Mouse (Mus musculus): Measurements from ENCODE around the gene D5Ertd579e.

Gene D5Ertd579e

GRCm38 (mm10) chr5:36695461-36696231 is at the start of gene D5Ertd579e:
Gene D5Ertd579e (minus strand): TSS chr5:36696024.
- peak; percentile 85 for ATAC-seq (ENCODE audit: low TSS enrichment)

GRCm38 (mm10) chr5:36742126-36742848 is 46.5 kb upstream of the D5Ertd579e start:
- ATAC-seq (ENCODE audit: low TSS enrichment), result peak; percentile 39; the same call in 1 of the 2 replicates

DNA sequence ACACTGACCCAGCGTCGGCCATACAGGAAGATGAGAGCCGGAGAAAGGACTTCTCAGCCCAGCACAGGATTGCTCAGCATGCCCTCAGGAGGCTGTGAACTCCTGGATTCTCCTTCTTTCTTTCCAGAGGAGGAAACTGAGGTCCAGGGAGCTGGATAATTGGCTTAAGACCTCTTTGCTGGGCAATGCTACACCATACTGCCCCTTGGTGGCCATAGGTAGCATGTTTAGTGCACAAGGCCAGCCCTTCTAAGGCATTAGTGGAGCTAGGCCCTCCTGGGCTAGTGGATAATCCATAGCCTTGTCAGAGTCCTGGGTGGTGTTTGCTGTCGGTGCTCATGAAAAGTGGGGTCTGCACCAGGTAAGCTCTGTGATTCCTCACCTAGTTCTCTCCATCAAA is 44.0 kb upstream of the D5Ertd579e start:
- ATAC-seq (ENCODE audit: low TSS enrichment), result 0 out of 2 replicates have a peak, but pooled peaks have one; percentile 36

- ATAC-seq (ENCODE audit: low TSS enrichment), result peak; percentile 74
Observed at GRCm38 (mm10) chr5:36738799-36739615, 43.2 kb upstream of the D5Ertd579e start.

- no peak for ATAC-seq (ENCODE audit: low TSS enrichment)
Observed at GRCm38 (mm10) chr5:36737765-36738164, 41.9 kb upstream of the D5Ertd579e start.

DNA sequence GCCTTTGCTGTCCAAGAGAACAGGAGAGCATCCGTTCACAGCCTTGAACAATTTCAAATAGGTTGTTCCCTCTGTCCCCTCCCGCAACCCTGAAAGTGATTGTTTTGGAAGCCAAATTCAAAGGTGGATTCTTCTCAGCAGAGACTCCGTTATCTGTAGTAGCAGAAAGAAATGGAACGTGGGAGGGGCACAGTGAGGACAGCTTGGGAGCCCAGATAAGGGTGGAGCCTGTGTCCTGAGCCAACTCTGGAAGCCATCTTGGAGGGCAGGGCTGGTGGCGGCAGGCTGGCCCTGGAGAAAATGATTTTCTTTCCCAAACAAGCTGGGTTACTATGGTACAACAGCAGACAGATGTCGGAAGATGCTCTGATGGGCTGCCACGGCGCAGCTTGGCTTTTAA is 40.2 kb upstream of the D5Ertd579e start:
- no peak for ATAC-seq (ENCODE audit: low TSS enrichment)

GRCm38 (mm10) chr5:36735106-36735505 is 39.3 kb upstream of the D5Ertd579e start:
- ATAC-seq (ENCODE audit: low TSS enrichment), result no peak

- ATAC-seq (ENCODE audit: low TSS enrichment), result no peak
Observed at GRCm38 (mm10) chr5:36733405-36733804, 37.6 kb upstream of the D5Ertd579e start.

GRCm38 (mm10) chr5:36731901-36732652 is 36.3 kb upstream of the D5Ertd579e start:
- ATAC-seq (ENCODE audit: low TSS enrichment), result no peak

DNA sequence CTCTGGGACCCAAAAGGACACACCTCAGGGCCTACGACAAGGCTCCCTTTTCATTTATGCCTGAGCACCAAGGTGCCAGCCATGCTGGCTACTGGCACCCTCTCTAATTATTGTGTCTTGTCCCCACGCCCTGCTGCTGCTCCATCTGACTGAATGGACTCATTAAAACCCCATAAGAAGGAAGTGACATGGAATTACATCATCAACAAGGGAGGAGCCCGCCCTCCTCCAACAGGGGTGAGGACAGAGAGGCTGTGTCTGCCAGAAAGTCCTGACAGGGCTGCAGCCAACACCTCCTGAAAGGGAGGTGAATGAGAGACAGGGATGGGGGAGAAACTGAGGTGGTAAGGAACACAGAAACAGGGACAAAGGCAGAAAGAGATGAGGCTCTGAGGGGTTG is 34.9 kb upstream of the D5Ertd579e start:
- no peak for ATAC-seq (ENCODE audit: low TSS enrichment)

DNA sequence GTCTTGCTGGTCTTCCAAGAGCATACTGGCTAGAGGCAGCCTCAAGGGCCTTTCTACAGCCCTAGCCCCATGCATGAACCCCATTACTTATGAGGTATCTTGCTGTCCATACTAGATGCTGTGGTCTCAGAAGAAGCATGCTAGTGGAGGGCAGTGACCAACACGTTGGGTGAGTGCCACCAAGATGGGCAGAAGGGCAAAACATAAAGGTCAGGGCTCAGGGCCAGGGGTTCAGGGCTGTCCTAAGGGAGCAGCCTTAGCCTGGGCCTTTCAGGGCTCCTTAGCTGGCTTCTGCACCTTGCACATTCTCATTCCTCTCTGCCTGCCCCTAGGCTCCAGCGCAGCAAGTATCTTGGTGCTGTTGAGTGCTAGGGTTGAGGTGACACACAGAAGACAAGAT is 34.1 kb upstream of the D5Ertd579e start:
- no peak for ATAC-seq (ENCODE audit: low TSS enrichment)

GRCm38 (mm10) chr5:36729086-36729473 is 33.3 kb upstream of the D5Ertd579e start:
- no peak for ATAC-seq (ENCODE audit: low TSS enrichment)

DNA sequence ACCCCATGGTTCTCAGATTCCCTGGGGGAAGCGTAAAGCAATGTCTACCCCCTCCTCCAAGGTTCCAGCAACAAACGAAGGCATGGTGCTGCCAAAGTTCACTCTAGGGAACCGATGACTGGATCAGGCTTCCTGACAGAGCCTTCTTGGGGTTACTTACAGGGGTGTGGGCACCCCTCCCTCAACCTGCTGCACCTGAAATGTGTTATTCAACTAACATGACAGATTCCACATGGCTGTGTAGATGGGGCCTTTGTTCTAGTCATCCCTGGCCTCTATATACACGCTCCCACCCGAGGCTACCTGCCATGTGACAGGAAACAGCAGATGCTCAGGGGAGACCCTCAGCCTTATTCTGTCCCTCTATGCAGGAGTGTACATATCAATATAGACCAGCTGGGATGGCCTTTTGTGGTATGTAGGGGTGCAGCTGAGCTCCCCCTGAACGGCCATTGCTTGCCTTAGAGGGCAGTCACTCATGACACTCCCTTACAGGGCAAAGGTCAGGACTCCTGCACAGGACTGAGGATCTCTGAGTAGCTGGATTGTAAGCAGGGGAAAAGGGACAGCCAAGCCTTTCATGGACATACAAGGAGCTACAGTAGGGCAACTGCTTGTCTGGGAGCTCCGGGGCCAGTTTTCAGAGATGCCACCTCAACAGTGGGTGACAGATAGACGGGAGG is 32.7 kb upstream of the D5Ertd579e start:
- no peak for ATAC-seq (ENCODE audit: low TSS enrichment)

DNA sequence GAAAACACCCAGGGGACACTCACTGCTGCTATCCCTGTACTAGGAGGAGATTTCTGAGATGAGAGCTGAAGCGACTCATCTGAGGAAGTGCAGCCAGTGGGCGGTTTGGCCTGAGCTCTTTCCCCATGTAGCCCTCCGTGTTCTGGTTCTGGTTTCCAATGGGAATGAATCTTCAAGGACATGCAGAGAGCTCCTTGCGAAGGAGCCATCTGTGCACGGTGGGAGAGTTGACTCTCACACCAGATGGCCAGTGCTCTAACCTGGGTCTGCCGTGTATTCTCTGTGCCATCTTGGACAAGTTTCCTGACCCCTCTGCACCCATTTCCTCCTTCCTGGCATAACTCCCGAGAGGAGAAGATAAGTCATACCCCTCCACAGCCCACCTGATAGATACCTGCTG is 32.0 kb upstream of the D5Ertd579e start:
- ATAC-seq (ENCODE audit: low TSS enrichment), result peak; percentile 38; the same call in 1 of the 2 replicates

- no peak for ATAC-seq (ENCODE audit: low TSS enrichment)
Observed at GRCm38 (mm10) chr5:36727136-36727535, 31.3 kb upstream of the D5Ertd579e start.

- no peak for ATAC-seq (ENCODE audit: low TSS enrichment)
Observed at GRCm38 (mm10) chr5:36726387-36726801, 30.6 kb upstream of the D5Ertd579e start.

DNA sequence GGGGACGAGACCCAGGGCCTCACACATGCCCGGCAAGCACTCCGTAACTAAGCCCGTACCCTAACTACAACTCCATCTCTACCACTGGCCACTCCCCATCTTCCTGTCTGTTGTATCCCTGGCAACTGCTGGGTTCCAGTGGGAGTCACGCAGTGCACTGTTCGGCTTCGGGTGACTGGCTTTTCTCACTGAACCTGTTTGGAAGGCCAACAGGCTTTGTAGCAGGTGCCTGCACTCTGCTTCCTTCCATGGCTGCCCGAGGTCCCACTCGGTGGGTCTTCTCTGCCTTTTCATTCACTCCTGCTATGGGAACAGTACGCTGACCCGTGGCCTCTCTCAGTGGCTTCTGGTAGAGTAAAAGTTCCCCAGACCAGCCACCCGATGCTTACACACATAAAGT is 30.0 kb upstream of the D5Ertd579e start:
- ATAC-seq (ENCODE audit: low TSS enrichment), result no peak

DNA sequence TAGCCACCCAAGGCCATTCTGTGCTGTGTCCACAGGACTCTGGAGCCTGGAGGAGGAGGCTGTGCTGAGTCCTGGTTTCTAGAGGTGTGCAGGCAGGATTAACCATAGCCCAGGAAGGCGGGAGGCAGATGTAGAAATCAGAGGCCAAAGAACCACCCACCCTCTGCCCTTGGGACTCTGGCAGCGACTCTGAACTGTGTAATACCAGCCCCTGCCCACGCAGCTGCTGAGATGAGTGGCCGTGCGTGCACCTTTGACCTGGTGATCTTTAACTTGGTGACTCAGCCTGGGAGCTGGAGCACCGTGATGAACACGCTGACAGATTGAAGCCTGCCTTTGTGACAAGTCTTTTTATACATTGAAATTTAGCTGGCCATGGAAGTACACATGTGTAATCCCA is 28.4 kb upstream of the D5Ertd579e start:
- no peak for ATAC-seq (ENCODE audit: low TSS enrichment)

DNA sequence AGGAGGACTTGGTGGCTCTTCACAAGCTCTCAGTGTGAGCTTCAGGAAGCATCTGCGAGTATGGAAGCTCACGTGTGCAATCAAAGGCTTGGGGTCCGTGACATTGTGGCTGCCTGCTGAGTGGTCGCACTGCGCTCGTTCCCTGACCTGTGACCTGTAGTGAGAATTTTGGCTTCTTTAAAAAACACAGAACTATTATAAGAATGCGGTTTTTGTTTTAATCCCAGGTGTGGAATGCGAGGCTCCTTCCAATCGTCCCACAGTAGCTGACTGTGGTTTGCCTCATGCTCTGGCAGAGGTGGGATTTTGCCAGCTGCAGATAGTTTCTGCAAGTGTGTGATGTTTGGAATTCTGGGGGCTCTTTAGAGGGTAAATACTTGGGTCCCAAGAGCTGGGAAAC is 27.5 kb upstream of the D5Ertd579e start:
- ATAC-seq (ENCODE audit: low TSS enrichment), result no peak

GRCm38 (mm10) chr5:36722415-36722856 is 26.6 kb upstream of the D5Ertd579e start:
- no peak for ATAC-seq (ENCODE audit: low TSS enrichment)
